Mouse (Mus musculus) liver, embryonic 14.5 days (tissue): ENCODE results near the gene Pygo2.

Source experiments
- CTCF ChIP-seq: IDR thresholded peaks from 2 replicates; pipeline ENCODE4 v1.5.1; 2016; ENCODE audit warnings: antibody characterized with exemption, low read depth, control low read depth
- EP300 ChIP-seq: IDR thresholded peaks from 2 replicates; pipeline ENCODE4 v1.6.1; 2016; ENCODE audit warnings: antibody characterized with exemption, low read depth

- TF ChIP-seq EP300 = no peak
- no peak for TF ChIP-seq CTCF
Measured at GRCm38 (mm10) chr3:89382950-89383349, 47.1 kb upstream of the Pygo2 start.
